Mouse (Mus musculus) testis, adult 2 months (tissue): ENCODE results near the gene Mex3a.

Source experiments
- CTCF ChIP-seq: fragments of 200-500 bp; IDR thresholded peaks from 2 replicates; pipeline ENCODE4 v1.5.1; 2012; ENCODE audit warnings: low read depth, mild to moderate bottlenecking, inconsistent platforms, low read length, moderate library complexity; ENCODE audit not compliant: control insufficient read depth, insufficient read depth, insufficient replicate concordance
- POLR2A ChIP-seq: fragments of 200-500 bp; IDR thresholded peaks from 2 replicates; pipeline ENCODE4 v1.6.1; 2012; ENCODE audit warnings: low read depth, mild to moderate bottlenecking, inconsistent platforms, low read length, moderate library complexity; ENCODE audit not compliant: control insufficient read depth

DNA sequence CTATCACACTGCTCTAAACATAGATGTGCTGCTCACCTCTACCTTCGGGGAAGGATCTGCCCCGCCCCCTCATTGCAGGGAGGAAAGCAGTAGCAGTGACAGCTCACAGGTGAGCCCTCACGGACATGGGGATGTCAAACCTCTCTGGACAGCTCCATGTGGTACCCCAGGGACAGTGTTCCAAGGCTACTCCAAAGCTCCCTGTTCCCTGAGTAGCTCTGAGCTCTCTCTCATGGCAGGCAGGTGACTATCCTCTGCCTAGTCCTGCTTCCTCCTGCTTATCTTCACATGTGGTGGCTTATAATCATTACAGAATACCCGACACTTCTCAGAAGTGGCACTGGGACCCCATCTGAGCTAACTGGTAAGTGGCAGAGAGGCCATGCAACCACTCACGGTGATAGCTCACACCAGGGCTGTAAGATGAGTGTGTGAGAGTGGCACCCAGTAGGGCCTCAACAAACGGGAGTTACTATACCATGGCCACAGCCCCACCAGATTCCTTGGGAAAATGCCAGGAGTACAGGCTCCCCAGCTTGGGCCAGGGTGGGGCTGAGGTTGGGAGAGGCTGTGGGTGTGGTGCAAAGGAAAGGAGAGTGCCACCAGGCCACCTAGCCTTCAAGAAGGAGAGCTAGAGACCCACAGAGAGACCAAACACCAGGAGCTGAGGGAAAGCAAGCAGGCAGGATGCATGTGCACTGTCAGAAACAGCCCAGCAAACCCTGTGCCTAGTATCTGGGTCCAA lies 14.7 kb downstream of the Mex3a start:
- TF ChIP-seq CTCF (no peak), POLR2A (no peak)
